Mouse (Mus musculus): ENCODE results near the gene Gm20517.

GRCm38 (mm10) chr17:47694503-47695336, 83.3 kb downstream of the Gm20517 start, which contains the start of gene Prickle4:
- peak; percentile 90 for TF ChIP-seq CTCF (IDR thresholded peaks at IDR 0.05; ENCODE audit: low read depth)
- no peak for TF ChIP-seq EP300 (optimal IDR thresholded peaks at IDR 0.05)

Measured in stomach, postnatal 0 days (tissue).